Mouse (Mus musculus) midbrain, embryonic 10.5 days (tissue): ENCODE measurements around the gene Abca12. TPM values are rescaled to one million over a fixed set of nuclear protein-coding genes. Genes with fewer than 3 reads are reported as not detected.

ENCODE experiments used
- DNase-seq: peaks from one replicate; pipeline ENCODE4 v3.0.0-alpha.2; 2017; ENCODE audit warnings: low spot score
- H3K27ac ChIP-seq: fragments of 300-500 bp; sonication (generic); replicated peaks from 2 replicates; pipeline ENCODE4 v1.5.1; 2016; ENCODE audit warnings: mild to moderate bottlenecking
- H3K27me3 ChIP-seq: fragments of 300-500 bp; sonication (generic); 2 replicates; pipeline ENCODE4 v1.6.1; 2016; ENCODE audit warnings: low read depth, mild to moderate bottlenecking; ENCODE audit not compliant: poor library complexity, severe bottlenecking
- H3K36me3 ChIP-seq: fragments of 300-500 bp; sonication (generic); 2 replicates; pipeline ENCODE4 v1.6.1; 2016; ENCODE audit warnings: mild to moderate bottlenecking, moderate library complexity
- H3K4me1 ChIP-seq: fragments of 300-500 bp; sonication (generic); 2 replicates; pipeline ENCODE4 v1.6.1; 2016
- H3K4me3 ChIP-seq: fragments of 300-500 bp; sonication (generic); 2 replicates; pipeline ENCODE4 v1.5.1; 2016; ENCODE audit warnings: mild to moderate bottlenecking, moderate library complexity
- H3K9me3 ChIP-seq: fragments of 300-500 bp; sonication (generic); replicated peaks from 2 replicates; pipeline ENCODE4 v1.6.1; 2016; ENCODE audit warnings: mild to moderate bottlenecking
- WGBS: fragments of 180-500 bp; shearing (Covaris S2); methylation state at CpG from one replicate; pipeline ENCODE4 v1.1.7; 2016; 5-methylcytosine and 5-hydroxymethylcytosine counted together
- polyA plus RNA-seq: library from polyadenylated mRNA; unstranded; fragments of >200 nt; fragmentation: Nextera tagmentation; extraction: Ambion mirVana; gene quantifications from 2 replicates; pipeline ENCODE4 v1.2.1, GENCODE M21; 2016

Abca12 gene
- polyA plus RNA-seq, 1 experiment from 2014 or later: not detected

DNA sequence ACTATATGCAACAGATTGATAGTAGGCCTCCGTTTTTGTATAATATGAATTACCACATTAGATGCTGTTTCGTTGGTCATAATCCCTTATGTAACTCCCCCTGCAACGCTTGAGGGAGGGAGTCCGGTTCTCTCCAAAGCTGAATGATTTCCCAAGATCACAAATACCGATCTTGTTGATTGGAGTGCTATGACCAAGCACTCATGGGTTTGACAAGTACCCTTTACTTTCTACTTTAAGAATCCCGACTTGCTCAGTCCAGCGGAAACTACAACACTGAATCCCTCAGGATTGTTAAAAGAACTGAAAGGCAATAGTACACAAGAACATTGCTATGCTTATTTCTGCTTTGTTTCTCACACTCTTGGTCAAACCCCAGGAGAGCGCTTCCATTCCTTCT lies 28.1 kb downstream of the Abca12 start:
- Histone ChIP-seq H3K4me1 (no peaks in the 10 kb centered on the region), H3K27me3 (no peaks in the 10 kb centered on the region), H3K27ac (no peak overlapping the region), H3K4me3 (no peak overlapping the region), H3K36me3 (no peaks in the 10 kb centered on the region), H3K9me3 (no peaks in the 10 kb centered on the region)
- 92% methylated on average over 8 of the region's 8 CpGs for WGBS
- DNase-seq: no peak

DNA sequence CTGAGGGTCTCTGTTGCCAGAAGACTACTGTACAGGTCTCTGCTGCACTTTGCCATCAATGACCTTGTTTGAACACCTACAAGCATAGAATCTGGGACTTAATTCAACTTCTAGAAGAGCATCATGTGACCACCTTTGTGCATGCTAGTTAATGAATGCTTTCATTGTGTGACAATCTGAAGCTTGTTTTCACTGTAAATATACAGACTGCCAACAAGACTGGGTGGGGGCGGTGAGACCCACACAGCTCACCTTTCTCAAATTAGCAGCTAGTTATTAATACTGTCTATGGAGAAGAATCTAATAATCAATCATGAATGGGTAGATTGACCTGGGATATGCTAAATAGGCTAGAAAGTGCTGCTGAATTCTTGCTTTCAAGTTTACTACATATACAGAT lies 30.6 kb downstream of the Abca12 start:
- no peak overlapping the region for H3K27ac ChIP-seq
- no peaks in the 10 kb centered on the region for H3K27me3 ChIP-seq
- H3K36me3 ChIP-seq: no peaks in the 10 kb centered on the region
- no peaks in the 10 kb centered on the region for H3K4me1 ChIP-seq
- no peaks in the 10 kb centered on the region for H3K9me3 ChIP-seq
- no peak for DNase-seq
- H3K4me3 ChIP-seq: no peak overlapping the region
- WGBS: 88% methylated on average over 1 of the region's 1 CpGs

DNA sequence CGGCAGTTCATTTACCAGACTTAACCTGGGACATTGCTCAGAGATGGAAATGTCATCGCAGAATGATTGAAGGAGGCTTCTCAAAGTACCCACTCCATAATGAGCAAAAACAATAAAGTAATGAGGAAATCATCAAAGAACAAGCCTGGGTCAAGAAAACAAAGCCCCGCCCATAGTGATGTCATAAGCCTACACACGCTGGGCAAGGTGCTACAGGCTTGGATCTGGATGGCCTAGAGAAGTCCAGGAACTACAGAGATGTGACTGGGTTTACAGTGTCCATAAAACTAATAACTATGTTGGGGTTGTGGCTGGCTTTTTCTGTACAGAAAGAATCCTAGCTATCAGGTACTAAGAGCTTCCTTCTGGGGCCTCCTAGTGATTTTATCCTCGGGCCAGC lies 41.6 kb downstream of the Abca12 start:
- Histone ChIP-seq H3K9me3 (no peaks in the 10 kb centered on the region), H3K4me3 (no peak overlapping the region), H3K4me1 (no peaks in the 10 kb centered on the region), H3K36me3 (no peaks in the 10 kb centered on the region), H3K27me3 (no peaks in the 10 kb centered on the region), H3K27ac (no peak overlapping the region)
- 93% methylated on average over 5 of the region's 5 CpGs for WGBS
- DNase-seq: no peak

DNA sequence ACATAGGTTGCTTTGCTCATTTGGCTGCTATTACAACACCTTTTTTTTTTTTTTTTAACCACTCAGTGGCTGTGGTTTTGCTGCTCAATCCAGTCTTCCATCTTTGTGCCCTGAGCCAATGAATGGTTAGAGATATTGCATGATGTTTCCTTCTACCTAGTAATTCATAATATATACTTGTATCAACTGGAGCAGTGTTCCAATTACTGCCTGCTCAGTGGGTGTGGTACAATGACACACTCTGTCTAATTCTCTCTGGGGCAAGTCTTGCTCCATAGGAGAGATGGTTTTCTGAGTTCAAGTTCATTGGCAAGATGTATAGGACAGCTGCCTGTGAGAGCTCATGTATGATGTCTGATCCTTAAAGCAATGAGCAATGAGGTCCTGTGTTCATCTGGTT lies 44.4 kb downstream of the Abca12 start:
- Histone ChIP-seq H3K27me3 (no peaks in the 10 kb centered on the region), H3K4me1 (no peaks in the 10 kb centered on the region), H3K4me3 (no peak overlapping the region), H3K9me3 (no peaks in the 10 kb centered on the region), H3K36me3 (no peaks in the 10 kb centered on the region), H3K27ac (no peak overlapping the region)
- no peak for DNase-seq

DNA sequence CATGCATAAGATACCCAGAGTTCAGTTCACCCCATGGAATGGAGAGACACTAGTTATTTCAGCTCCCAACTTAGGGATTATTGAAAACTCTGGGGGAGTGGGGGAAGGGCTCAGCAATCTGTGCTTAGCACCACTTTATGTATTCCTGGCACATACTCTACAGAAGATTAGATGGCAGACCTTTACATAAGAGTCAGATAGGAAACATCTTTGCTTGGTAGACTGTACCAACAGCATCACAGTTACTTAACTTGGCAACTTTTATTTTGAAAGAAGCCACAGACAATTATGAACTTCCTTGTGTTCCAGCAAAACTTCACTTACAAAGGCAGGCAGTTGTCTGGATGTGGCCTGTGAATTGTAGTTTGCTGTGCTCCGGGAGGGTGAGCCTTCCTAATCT lies 46.9 kb downstream of the Abca12 start:
- no peak overlapping the region for H3K4me3 ChIP-seq
- no peaks in the 10 kb centered on the region for H3K4me1 ChIP-seq
- H3K27ac ChIP-seq: no peak overlapping the region
- no peak for DNase-seq
- no peaks in the 10 kb centered on the region for H3K9me3 ChIP-seq
- 65% methylated on average over 1 of the region's 1 CpGs for WGBS
- H3K27me3 ChIP-seq: no peaks in the 10 kb centered on the region
- no peaks in the 10 kb centered on the region for H3K36me3 ChIP-seq

DNA sequence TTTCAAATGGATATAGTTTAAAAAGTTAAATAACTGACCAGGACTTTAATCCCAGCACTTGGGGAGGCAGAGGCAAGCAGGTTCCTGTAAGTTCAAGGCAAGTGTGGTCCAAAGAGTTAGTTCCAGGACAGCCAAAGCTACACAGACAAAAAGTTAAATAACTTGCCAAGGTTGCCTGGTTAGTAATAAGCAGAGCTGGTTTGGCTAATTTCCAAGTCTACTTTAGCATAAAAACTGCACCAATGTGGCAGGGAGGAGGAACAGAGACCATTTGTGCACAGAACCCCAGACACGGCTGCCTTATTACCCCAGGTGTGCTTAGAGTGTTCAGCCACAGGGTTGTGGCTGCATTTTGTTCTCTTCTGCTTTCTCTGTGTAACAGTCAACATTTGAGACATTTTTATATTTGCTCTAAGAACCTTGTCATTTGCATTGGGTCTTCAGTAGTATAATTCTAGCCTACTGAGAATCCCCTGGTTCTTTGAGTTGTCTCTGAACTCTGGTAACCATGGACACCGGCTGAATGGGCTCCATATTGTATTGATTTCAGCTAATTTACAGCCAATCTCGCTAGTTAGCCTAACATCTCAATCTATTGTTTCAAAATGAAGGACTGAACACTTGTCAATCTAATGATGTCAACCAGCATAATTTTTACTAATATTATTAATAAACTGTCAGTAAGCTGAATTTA lies 71.7 kb downstream of the Abca12 start:
- Histone ChIP-seq H3K9me3 (no peaks in the 10 kb centered on the region), H3K27me3 (no peaks in the 10 kb centered on the region), H3K4me3 (no peak overlapping the region), H3K36me3 (no peaks in the 10 kb centered on the region), H3K27ac (no peak overlapping the region), H3K4me1 (peaks cover 7% of the 10 kb centered on the region; the same call in 1 of the 2 replicates)
- DNase-seq: no peak
- 76% methylated on average over 3 of the region's 3 CpGs for WGBS

- H3K36me3 ChIP-seq: no peaks in the 10 kb centered on the region
- peaks cover 7% of the 10 kb centered on the region; the same call in 1 of the 2 replicates for H3K4me1 ChIP-seq
- 77% methylated on average over 4 of the region's 4 CpGs for WGBS
- no peak for DNase-seq
- no peaks in the 10 kb centered on the region for H3K9me3 ChIP-seq
- H3K27ac ChIP-seq: no peak overlapping the region
- no peaks in the 10 kb centered on the region for H3K27me3 ChIP-seq
- H3K4me3 ChIP-seq: no peak overlapping the region
Measured at GRCm38 (mm10) chr1:71342261-71342594, 72.5 kb downstream of the Abca12 start.

- WGBS: 74% methylated on average over 7 of the region's 7 CpGs
- DNase-seq: no peak
Measured at GRCm38 (mm10) chr1:71341370-71342260, 73.1 kb downstream of the Abca12 start.

DNA sequence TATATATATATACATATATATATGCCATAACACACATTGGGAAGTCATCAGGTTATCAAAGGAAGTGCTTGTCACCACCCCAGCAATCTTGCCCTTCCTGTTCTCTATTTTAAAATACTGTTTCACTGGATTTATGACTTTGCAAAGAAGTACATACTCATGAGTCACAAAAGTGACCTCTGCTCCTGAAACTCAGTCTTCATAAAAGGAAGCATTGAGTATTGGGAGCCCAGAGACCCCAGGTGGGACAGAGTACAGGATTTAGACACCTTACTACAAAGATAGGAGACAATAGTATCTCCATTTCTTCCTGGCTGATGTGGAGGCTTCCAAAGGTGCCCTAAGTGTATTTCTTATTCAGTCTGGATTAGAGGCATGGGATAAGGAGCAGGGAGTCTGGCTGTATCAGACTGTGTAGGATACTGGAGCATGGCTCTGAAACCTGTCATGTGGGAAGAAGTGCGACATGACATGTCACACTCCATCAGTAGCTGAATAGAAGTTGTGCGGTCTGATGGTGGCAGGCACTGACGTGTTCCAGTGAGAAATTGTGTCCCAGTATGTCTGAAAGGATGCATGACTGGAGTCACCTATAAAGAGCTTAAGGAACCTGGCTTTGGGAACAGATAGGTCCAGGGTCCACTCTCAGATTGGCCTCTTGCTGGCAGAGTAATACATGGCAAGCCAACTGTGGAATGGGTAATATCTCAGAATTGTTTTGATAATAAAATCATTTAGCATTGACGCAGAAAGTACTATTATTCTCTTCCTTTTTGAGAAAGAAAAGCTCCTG lies 76.0 kb downstream of the Abca12 start:
- H3K36me3 ChIP-seq: no peaks in the 10 kb centered on the region
- WGBS: 91% methylated on average over 4 of the region's 4 CpGs
- no peak overlapping the region for H3K4me3 ChIP-seq
- H3K4me1 ChIP-seq: peaks cover 7% of the 10 kb centered on the region; the same call in 1 of the 2 replicates
- H3K27ac ChIP-seq: no peak overlapping the region
- no peaks in the 10 kb centered on the region for H3K9me3 ChIP-seq
- H3K27me3 ChIP-seq: no peaks in the 10 kb centered on the region
- DNase-seq: no peak

More at GRCm38 (mm10) chr1:71341370-71342260, 73.1 kb downstream of the Abca12 start:
- Histone ChIP-seq H3K27ac (no peak overlapping the region), H3K9me3 (no peaks in the 10 kb centered on the region), H3K4me3 (no peak overlapping the region), H3K4me1 (peaks cover 7% of the 10 kb centered on the region; the same call in 1 of the 2 replicates), H3K27me3 (no peaks in the 10 kb centered on the region), H3K36me3 (no peaks in the 10 kb centered on the region)

- H3K4me1 ChIP-seq: no peaks in the 10 kb centered on the region
- no peak overlapping the region for H3K27ac ChIP-seq
- no peaks in the 10 kb centered on the region for H3K9me3 ChIP-seq
- WGBS: 92% methylated on average over 3 of the region's 3 CpGs
- H3K27me3 ChIP-seq: no peaks in the 10 kb centered on the region
- no peak overlapping the region for H3K4me3 ChIP-seq
- no peaks in the 10 kb centered on the region for H3K36me3 ChIP-seq
- DNase-seq: no peak
Measured at GRCm38 (mm10) chr1:71330349-71330748, 84.4 kb downstream of the Abca12 start.

GRCm38 (mm10) chr1:71312171-71312570 lies 102.5 kb downstream of the Abca12 start:
- no peak for DNase-seq

DNA sequence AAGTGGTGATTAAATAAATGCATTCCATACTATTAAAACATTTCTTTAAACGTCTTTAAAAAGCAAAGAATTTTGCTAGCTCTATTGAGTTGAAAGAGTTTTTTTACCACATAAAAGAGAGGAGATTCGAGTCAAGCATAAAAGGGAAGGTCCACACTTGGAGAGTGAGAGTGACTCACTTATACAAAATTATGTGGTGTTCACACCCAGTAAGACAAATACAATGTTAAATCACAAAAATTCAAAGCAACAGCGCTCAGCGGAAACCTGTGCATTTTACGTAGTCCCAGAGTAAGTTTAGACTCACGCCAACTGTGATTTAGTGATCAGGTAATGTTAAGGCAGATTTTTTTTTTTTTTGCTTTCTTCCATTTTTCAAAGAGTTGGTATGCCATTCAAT lies 104.1 kb downstream of the Abca12 start:
- Histone ChIP-seq H3K36me3 (no peaks in the 10 kb centered on the region), H3K4me3 (no peak overlapping the region), H3K9me3 (no peaks in the 10 kb centered on the region), H3K27ac (no peak overlapping the region), H3K4me1 (peaks cover 8% of the 10 kb centered on the region), H3K27me3 (no peaks in the 10 kb centered on the region)
- 91% methylated on average over 6 of the region's 6 CpGs for WGBS
- DNase-seq: no peak

More at GRCm38 (mm10) chr1:71312171-71312570, 102.5 kb downstream of the Abca12 start:
- no peaks in the 10 kb centered on the region for H3K27me3 ChIP-seq
- no peaks in the 10 kb centered on the region for H3K9me3 ChIP-seq
- no peaks in the 10 kb centered on the region for H3K36me3 ChIP-seq
- no peak overlapping the region for H3K27ac ChIP-seq
- 91% methylated on average over 4 of the region's 4 CpGs for WGBS
- no peak overlapping the region for H3K4me3 ChIP-seq
- H3K4me1 ChIP-seq: no peaks in the 10 kb centered on the region
